Mouse (Mus musculus) cerebellum, adult (tissue): Measurements from ENCODE around the gene Klf9.
A peak's percentile ranks its signal among the peaks of the same experiment; 100 is the strongest.

Experiments used
- ATAC-seq: cut with Nextera tagmentation; 2 replicates; pipeline ENCODE4 v1.9.2; 2017; ENCODE audit warnings: mild to moderate bottlenecking, moderate library complexity, mixed read lengths; ENCODE audit not compliant: insufficient number of reproducible peaks, low FRiP score, low TSS enrichment

Gene Klf9

GRCm38 (mm10) chr19:23140689-23141317, at the start of gene Klf9:
TSS of gene Klf9 (plus strand) at chr19:23141226.
- peak; percentile 69 for ATAC-seq

GRCm38 (mm10) chr19:23091586-23091985, 49.4 kb upstream of the Klf9 start:
- ATAC-seq: no peak

GRCm38 (mm10) chr19:23093548-23093947, 47.5 kb upstream of the Klf9 start:
- ATAC-seq: no peak

- no peak for ATAC-seq
Measured at GRCm38 (mm10) chr19:23094906-23095305, 46.1 kb upstream of the Klf9 start.

- no peak for ATAC-seq
Measured at GRCm38 (mm10) chr19:23106859-23107258, 34.2 kb upstream of the Klf9 start.

GRCm38 (mm10) chr19:23107335-23107734, 33.7 kb upstream of the Klf9 start:
- no peak for ATAC-seq

- no peak for ATAC-seq
Measured at GRCm38 (mm10) chr19:23121875-23122274, 19.2 kb upstream of the Klf9 start.

GRCm38 (mm10) chr19:23124023-23124550, 16.9 kb upstream of the Klf9 start:
- no peak for ATAC-seq

GRCm38 (mm10) chr19:23125227-23126150, 15.5 kb upstream of the Klf9 start:
- ATAC-seq: no peak

- ATAC-seq: no peak
Measured at GRCm38 (mm10) chr19:23129908-23130307, 11.1 kb upstream of the Klf9 start.

- ATAC-seq: no peak
Measured at GRCm38 (mm10) chr19:23132106-23132635, 8.9 kb upstream of the Klf9 start.

- no peak for ATAC-seq
Measured at GRCm38 (mm10) chr19:23132720-23133426, 8.2 kb upstream of the Klf9 start.

- ATAC-seq: peak; percentile 36; the same call in 1 of the 2 replicates
Measured at GRCm38 (mm10) chr19:23133427-23134094, 7.5 kb upstream of the Klf9 start.

- ATAC-seq: peak; percentile 32; the same call in 1 of the 2 replicates
Measured at GRCm38 (mm10) chr19:23134095-23134440, 7.0 kb upstream of the Klf9 start.

- peak; percentile 21; the same call in 1 of the 2 replicates for ATAC-seq
Measured at GRCm38 (mm10) chr19:23134441-23135301, 6.4 kb upstream of the Klf9 start.

GRCm38 (mm10) chr19:23135349-23136201, 5.5 kb upstream of the Klf9 start:
- ATAC-seq: peak; percentile 27

- ATAC-seq: peak; percentile 31
Measured at GRCm38 (mm10) chr19:23136202-23136850, 4.7 kb upstream of the Klf9 start.

- no peak for ATAC-seq
Measured at GRCm38 (mm10) chr19:23137295-23137694, 3.7 kb upstream of the Klf9 start.
